Mouse (Mus musculus): Measurements from ENCODE around the gene Gucy2e.

DNA sequence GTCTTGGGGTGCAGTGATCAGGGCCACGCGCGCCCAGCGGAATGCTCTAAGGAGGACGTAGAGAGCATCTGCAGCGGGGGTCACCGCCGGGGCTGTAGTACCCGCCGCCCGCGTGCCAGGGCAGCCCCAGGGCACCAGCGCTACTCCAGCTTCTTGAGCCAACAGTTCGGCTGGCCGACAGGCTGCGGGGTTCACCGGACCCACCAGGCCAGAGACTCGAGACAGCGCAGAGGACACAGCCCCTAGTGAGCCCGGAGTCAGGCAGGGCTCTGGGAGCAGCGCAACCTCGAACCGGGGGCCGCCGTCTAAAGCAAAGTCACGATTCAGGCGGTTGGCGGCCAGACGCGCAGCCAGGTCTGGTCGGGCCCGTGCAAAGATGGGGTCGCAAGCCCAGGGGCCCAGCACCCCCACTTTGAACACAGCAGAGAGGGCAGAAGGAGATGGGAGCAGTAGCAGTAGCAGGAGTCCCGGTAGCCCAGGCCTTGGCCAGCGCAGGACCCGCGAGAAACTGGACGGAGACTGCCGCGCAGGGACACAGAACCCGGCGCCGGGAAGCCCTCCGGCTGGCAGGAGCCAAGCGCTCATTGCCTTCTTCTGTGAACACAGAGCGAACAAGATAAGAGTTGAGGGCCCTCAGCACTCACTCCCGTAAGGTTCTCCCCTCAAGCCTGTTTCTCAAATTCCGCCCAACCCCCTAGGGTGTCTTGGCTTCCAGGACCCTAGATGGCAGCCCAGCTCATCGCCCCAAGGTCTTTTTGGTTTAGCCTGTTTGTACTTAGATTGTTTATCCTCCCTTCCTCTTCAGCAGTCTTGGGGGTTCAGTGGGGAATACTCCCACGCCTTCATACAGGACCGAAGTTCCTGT is 543 bp downstream of the Gucy2e start:
- no peak for TF ChIP-seq GATA1 (IDR thresholded peaks at IDR 0.05; ENCODE audit: borderline replicate concordance, low read length)
- no peak for TF ChIP-seq FLI1 (IDR thresholded peaks at IDR 0.05; ENCODE audit: low read length)
